8 mouse cellular contexts compared by ENCODE assay signal in genomic region chr10:8287350-8287791, GRCm38 (mm10).
DNase-seq lines count a peak whose midpoint lies in the region; ATAC-seq and TF ChIP-seq lines count a peak whose summit lies in the region.
"Had no signal": no experiment of that assay in that cellular context is flagged by ENCODE, and none has a peak within 500 bp of the region (broad histone marks: within the 10 kb centered on the region; RNA-seq: fewer than 3 reads in every experiment).

No protein-coding gene starts in this region.

- H3K4me1 ChIP-seq in E14TG2a.4 (replicated peaks; ENCODE audit: low read depth, low read length): peaks cover 16% of the 10 kb centered on the region
- no peaks in the 10 kb centered on the region for H3K4me1 ChIP-seq in stomach, embryonic 14.5 days (ENCODE audit: control insufficient read depth, insufficient read depth, low read length)
- H3K4me1 ChIP-seq in midbrain, embryonic 14.5 days (ENCODE audit: control insufficient read depth, insufficient read depth, low read length): no peaks in the 10 kb centered on the region

- ATAC-seq in stomach, embryonic 14.5 days (ENCODE audit: insufficient number of reproducible peaks, insufficient read depth, low FRiP score, low read depth): peak; percentile 61; the same call in 1 of the 2 replicates
- ATAC-seq in midbrain, embryonic 14.5 days (ENCODE audit: low FRiP score, low TSS enrichment): no peak

- WGBS in stomach, embryonic 14.5 days: 19% methylated on average over 6 of the region's 6 CpGs
- 31% methylated on average over 6 of the region's 6 CpGs for WGBS in midbrain, embryonic 14.5 days

- TF ChIP-seq CTCF in E14TG2a.4 (conservative IDR thresholded peaks at IDR 0.05; ENCODE audit: low read length): no peak

- H3K36me3 ChIP-seq in E14TG2a.4 (ENCODE audit: insufficient read depth, low read length): no peaks in the 10 kb centered on the region
- no peaks in the 10 kb centered on the region for H3K36me3 ChIP-seq in stomach, embryonic 14.5 days (ENCODE audit: control insufficient read depth, insufficient read depth, low read length)
- no peaks in the 10 kb centered on the region for H3K36me3 ChIP-seq in midbrain, embryonic 14.5 days (ENCODE audit: control insufficient read depth, insufficient read depth, low read length)
- H3K36me3 ChIP-seq: midbrain, embryonic 12.5 days had no signal

- no peak overlapping the region for H3K4me2 ChIP-seq in stomach, embryonic 14.5 days (replicated peaks; ENCODE audit: low read depth, low read length)
- H3K4me2 ChIP-seq in midbrain, embryonic 14.5 days (ENCODE audit: low read length): no peak overlapping the region
- H3K4me2 ChIP-seq: midbrain, embryonic 12.5 days had no signal

- no peaks in the 10 kb centered on the region for H3K9me3 ChIP-seq in E14TG2a.4 (ENCODE audit: low read length)
- H3K9me3 ChIP-seq in stomach, embryonic 14.5 days (ENCODE audit: control insufficient read depth, low read depth, low read length): no peaks in the 10 kb centered on the region
- no peaks in the 10 kb centered on the region for H3K9me3 ChIP-seq in midbrain, embryonic 14.5 days (ENCODE audit: control insufficient read depth, low read length)
- H3K9me3 ChIP-seq: midbrain, embryonic 12.5 days had no signal

- H3K27ac ChIP-seq in stomach, embryonic 14.5 days (ENCODE audit: low read length): no peak overlapping the region
- H3K27ac ChIP-seq in midbrain, embryonic 14.5 days (replicated peaks; ENCODE audit: low read depth, low read length): no peak overlapping the region
- H3K27ac ChIP-seq: midbrain, embryonic 12.5 days had no signal

- H3K9ac ChIP-seq in stomach, embryonic 14.5 days (replicated peaks; ENCODE audit: low read depth, low read length): 0 out of 2 replicates have a peak overlapping the region, but pooled peaks have one; percentile 3
- H3K9ac ChIP-seq in midbrain, embryonic 14.5 days (replicated peaks; ENCODE audit: low read length): no peak overlapping the region
- H3K9ac ChIP-seq: midbrain, embryonic 12.5 days had no signal

- peak; percentile 53 for DNase-seq in cerebellum, adult 11 months
- DNase-seq in gastrocnemius, postnatal 25 days: peak; percentile 82
- DNase-seq in kidney, postnatal 14 days: peak; percentile 22
- DNase-seq in frontal cortex, postnatal 14 days (ENCODE audit: low spot score in 2 of 2): no peak
- DNase-seq in midbrain, embryonic 14.5 days: no peak

- H3K27me3 ChIP-seq in E14TG2a.4 (ENCODE audit: insufficient read depth, low read length): no peaks in the 10 kb centered on the region
- H3K27me3 ChIP-seq in stomach, embryonic 14.5 days (ENCODE audit: control insufficient read depth, insufficient read depth, low read length): no peaks in the 10 kb centered on the region
- no peaks in the 10 kb centered on the region for H3K27me3 ChIP-seq in midbrain, embryonic 14.5 days (ENCODE audit: control insufficient read depth, insufficient read depth, low read length)
- H3K27me3 ChIP-seq: midbrain, embryonic 12.5 days had no signal

- H3K4me3 ChIP-seq in E14TG2a.4 (replicated peaks; ENCODE audit: low read length): 0 out of 2 replicates have a peak overlapping the region, but pooled peaks have one; percentile 7
- H3K4me3 ChIP-seq in stomach, embryonic 14.5 days (ENCODE audit: low read depth, low read length): no peak overlapping the region
- no peak overlapping the region for H3K4me3 ChIP-seq in midbrain, embryonic 14.5 days (replicated peaks; ENCODE audit: low read depth, low read length)
- H3K4me3 ChIP-seq: midbrain, embryonic 12.5 days had no signal

Comparison
In these comparisons a context has a peak if more than half of its experiments do, and no peak if none do; other contexts are left out.
1. DNase-seq: peak in cerebellum, adult 11 months (single experiment), gastrocnemius, postnatal 25 days (single experiment) and kidney, postnatal 14 days (single experiment); none in frontal cortex, postnatal 14 days (0 of 2) and midbrain, embryonic 14.5 days (single experiment).